ENCODE assay signal across 9 mouse cellular contexts in the genomic region with DNA sequence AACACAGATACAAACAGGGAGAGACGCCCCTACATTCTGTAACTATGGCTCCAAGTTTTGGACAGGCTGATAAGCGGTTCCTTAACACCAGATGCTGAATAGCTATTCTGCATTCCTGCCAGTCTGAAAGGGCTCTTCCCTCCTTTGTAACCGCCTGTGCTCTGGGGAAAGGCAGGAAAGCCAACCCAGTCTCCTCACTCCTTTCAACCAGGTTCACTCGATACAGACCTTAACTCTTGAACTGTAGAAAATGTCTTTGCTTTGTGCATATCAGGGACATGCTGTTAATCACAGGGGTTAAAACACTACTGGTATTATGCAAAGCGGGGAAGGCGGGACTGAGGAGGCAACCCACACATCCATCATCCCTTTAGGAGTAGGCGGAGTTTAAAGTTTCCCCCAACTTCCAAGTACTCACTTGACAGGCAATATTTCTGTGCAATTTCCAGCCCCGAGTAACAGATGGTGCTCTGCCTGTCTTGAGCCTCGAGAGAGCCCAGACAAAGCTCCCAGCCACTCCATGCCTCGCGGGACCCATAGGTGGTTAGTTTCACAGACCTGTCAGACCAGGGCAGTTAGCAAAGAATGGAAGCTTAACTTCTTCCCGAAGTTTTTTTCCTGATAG. TPM values are rescaled to one million over a fixed set of nuclear protein-coding genes. Genes with fewer than 3 reads are reported as not detected.
DNase-seq lines count a peak whose midpoint lies in the region; ATAC-seq and TF ChIP-seq lines count a peak whose summit lies in the region.
"Had no signal": no experiment of that assay in that cellular context is flagged by ENCODE, and none has a peak within 500 bp of the region (broad histone marks: within the 10 kb centered on the region; RNA-seq: fewer than 3 reads in every experiment).

No protein-coding gene starts in this region.

- no peaks in the 10 kb centered on the region for H3K79me3 ChIP-seq in C2C12 (ENCODE audit: low read depth)

- no peaks in the 10 kb centered on the region for H3K27me3 ChIP-seq in C2C12 (ENCODE audit: control insufficient read depth, insufficient read depth, insufficient read length)
- H3K27me3 ChIP-seq in intestine, embryonic 14.5 days (replicated peaks; ENCODE audit: control insufficient read depth, insufficient read depth, low read length): no peaks in the 10 kb centered on the region
- peaks cover 18% of the 10 kb centered on the region for H3K27me3 ChIP-seq in liver, embryonic 14.5 days (ENCODE audit: control insufficient read depth, insufficient read depth, low read length)
- H3K27me3 ChIP-seq in neural tube, embryonic 14.5 days (ENCODE audit: control insufficient read depth, insufficient read depth, low read length): no peaks in the 10 kb centered on the region

- H3K79me2 ChIP-seq in C2C12 (ENCODE audit: control insufficient read depth, insufficient read depth): peaks cover 4% of the 10 kb centered on the region

- H3K4me2 ChIP-seq in intestine, embryonic 14.5 days (ENCODE audit: low read length): peak overlapping the region; percentile 76
- H3K4me2 ChIP-seq in liver, embryonic 14.5 days (ENCODE audit: low read depth): 0 out of 2 replicates have a peak overlapping the region, but pooled peaks have one; percentile 53
- H3K4me2 ChIP-seq in neural tube, embryonic 14.5 days (ENCODE audit: low read depth, low read length): peak overlapping the region; percentile 86

- H3K9ac ChIP-seq in intestine, embryonic 14.5 days (ENCODE audit: low read length): peak overlapping the region; percentile 85
- no peak overlapping the region for H3K9ac ChIP-seq in liver, embryonic 14.5 days (replicated peaks)
- H3K9ac ChIP-seq in neural tube, embryonic 14.5 days (replicated peaks; ENCODE audit: low read depth, low read length): no peak overlapping the region; the same call in 1 of the 2 replicates

- no peak for ATAC-seq in intestine, embryonic 14.5 days (replicated peaks; ENCODE audit: low FRiP score, low TSS enrichment, low read depth)
- no peak for ATAC-seq in liver, embryonic 14.5 days (ENCODE audit: insufficient read depth)
- ATAC-seq in neural tube, embryonic 14.5 days (ENCODE audit: low read depth): no peak; the same call in 1 of the 2 replicates

- H3K4me3 ChIP-seq in C2C12 (ENCODE audit: insufficient read depth, poor library complexity, severe bottlenecking): peak overlapping the region; percentile 48
- H3K4me3 ChIP-seq in brown adipose tissue, adult 24 weeks (ENCODE audit: insufficient read depth, low read depth, low read length): peak overlapping the region; percentile 71
- H3K4me3 ChIP-seq in intestine, embryonic 14.5 days (ENCODE audit: low read depth, low read length): peak overlapping the region; percentile 87
- H3K4me3 ChIP-seq in liver, embryonic 14.5 days (ENCODE audit: insufficient read depth in 1 of 2, low read depth in 2 of 2, low read length in 2 of 2): peak overlapping the region in 1 of 2 experiments; percentile 48; a peak in 2 of 4 replicates
- peak overlapping the region; percentile 81 for H3K4me3 ChIP-seq in neural tube, embryonic 14.5 days (ENCODE audit: low read depth, low read length)

- TF ChIP-seq CTCF in C2C12 (IDR thresholded peaks at IDR 0.05; ENCODE audit: control insufficient read depth, insufficient read depth, insufficient read length): no peak
- TF ChIP-seq CTCF in liver, embryonic 14.5 days (IDR thresholded peaks at IDR 0.05; ENCODE audit: low read depth): no peak

- no peak for TF ChIP-seq EP300 in liver, embryonic 14.5 days (IDR thresholded peaks at IDR 0.05; ENCODE audit: low read depth)

- peaks cover 2% of the 10 kb centered on the region; the same call in 1 of the 2 replicates for H3K4me1 ChIP-seq in brown adipose tissue, adult 24 weeks (ENCODE audit: control insufficient read depth, insufficient read depth, insufficient read length, low read length)
- H3K4me1 ChIP-seq in intestine, embryonic 14.5 days (replicated peaks; ENCODE audit: control insufficient read depth, insufficient read depth, low read length): peaks cover 13% of the 10 kb centered on the region
- H3K4me1 ChIP-seq in liver, embryonic 14.5 days (replicated peaks; ENCODE audit: control insufficient read depth in 2 of 2, insufficient read depth in 2 of 2, low read length in 1 of 2): no peaks in the 10 kb centered on the region
- peaks cover 11% of the 10 kb centered on the region for H3K4me1 ChIP-seq in neural tube, embryonic 14.5 days (ENCODE audit: control insufficient read depth, insufficient read depth, low read length)

- H3K9me3 ChIP-seq in intestine, embryonic 14.5 days (ENCODE audit: control insufficient read depth, low read length): no peaks in the 10 kb centered on the region
- no peaks in the 10 kb centered on the region for H3K9me3 ChIP-seq in liver, embryonic 14.5 days (ENCODE audit: control insufficient read depth, low read length)
- H3K9me3 ChIP-seq in neural tube, embryonic 14.5 days (ENCODE audit: control insufficient read depth, low read length): no peaks in the 10 kb centered on the region

- peak; percentile 8 for DNase-seq in gastrocnemius, postnatal 25 days
- peak; percentile 82 for DNase-seq in intestine, embryonic 14.5 days (ENCODE audit: low spot score)
- DNase-seq in liver, embryonic 14.5 days (ENCODE audit: low read depth in 3 of 3, low spot score in 3 of 3): no peak
- no peak for DNase-seq in cerebellum, adult 18-20 months
- DNase-seq in T-cell, adult 2 months (ENCODE audit: low spot score): no peak

- H3ac ChIP-seq in C2C12 (ENCODE audit: control insufficient read depth, insufficient read length, low read depth): no peak overlapping the region

- 3% methylated on average over 12 of the region's 12 CpGs for WGBS in intestine, embryonic 14.5 days
- 10% methylated on average over 12 of the region's 12 CpGs for WGBS in liver, embryonic 14.5 days (ENCODE audit: insufficient replicate concordance)
- 1% methylated on average over 12 of the region's 12 CpGs for WGBS in neural tube, embryonic 14.5 days

- H3K36me3 ChIP-seq in C2C12 (ENCODE audit: control insufficient read depth, insufficient read depth): no peaks in the 10 kb centered on the region
- H3K36me3 ChIP-seq in intestine, embryonic 14.5 days (ENCODE audit: control insufficient read depth, insufficient read depth, low read length): no peaks in the 10 kb centered on the region
- H3K36me3 ChIP-seq in liver, embryonic 14.5 days (replicated peaks; ENCODE audit: control insufficient read depth, insufficient read depth, low read depth): no peaks in the 10 kb centered on the region
- H3K36me3 ChIP-seq in neural tube, embryonic 14.5 days (ENCODE audit: control insufficient read depth, insufficient read depth, low read length): no peaks in the 10 kb centered on the region
- H3K36me3 ChIP-seq: G1E had no signal

- H3K27ac ChIP-seq in brown adipose tissue, adult 24 weeks (replicated peaks; ENCODE audit: low read depth, low read length): peak overlapping the region; percentile 76
- peak overlapping the region; percentile 93 for H3K27ac ChIP-seq in intestine, embryonic 14.5 days (ENCODE audit: low read depth)
- no peak overlapping the region for H3K27ac ChIP-seq in liver, embryonic 14.5 days
- peak overlapping the region; percentile 87; the same call in 1 of the 2 replicates for H3K27ac ChIP-seq in neural tube, embryonic 14.5 days (ENCODE audit: low read depth, low read length)

TF ChIP-seq in C2C12, 6 proteins besides CTCF, POLR2A, EP300 and RAD21:
- TF ChIP-seq FOSL1 (IDR thresholded peaks at IDR 0.05; ENCODE audit: insufficient read depth, low read length, poor library complexity, severe bottlenecking) (no peak), MYOD1 (IDR thresholded peaks at IDR 0.05; ENCODE audit: control insufficient read depth, insufficient read length, low read depth) (no peak), MAX (IDR thresholded peaks at IDR 0.05) (no peak)
TF ChIP-seq in C2C12: peak in this region for 0.

RNA-seq across cellular contexts. Expression of a gene that starts 1.2 kb away (rescaled TPM):
- 4.2 TPM for polyA plus RNA-seq in C2C12 (2012; fragmentation: generic; extraction: Trizol)
- polyA plus RNA-seq in brown adipose tissue, adult 24 weeks (2012; ENCODE audit: insufficient read depth, insufficient read length, missing spikeins): 0.63 and 1.2 TPM in 2 replicates
- total RNA-seq in gastrocnemius, postnatal 25 days (2021): 1 to 10 TPM; 1.7 to 2.0 TPM
- polyA plus RNA-seq in intestine, embryonic 14.5 days (2014; fragmentation: Nextera tagmentation; extraction: Ambion mirVana): 21.2 and 24.6 TPM in 2 replicates
- 0.50 and 0.57 TPM in 2 replicates for polyA plus RNA-seq in liver, embryonic 14.5 days (2012; rRNA removed)
- polyA plus RNA-seq in liver, embryonic 14.5 days (2014; fragmentation: Nextera tagmentation; extraction: Ambion mirVana): 0.56 and 0.68 TPM in 2 replicates
- 14.4 and 15.9 TPM in 2 replicates for polyA plus RNA-seq in neural tube, embryonic 14.5 days (2014; fragmentation: Nextera tagmentation; extraction: Ambion mirVana)
- polyA plus RNA-seq: G1E had no signal

Comparison
In these comparisons a context has a peak if more than half of its experiments do, and no peak if none do; other contexts are left out.
1. DNase-seq: peak in gastrocnemius, postnatal 25 days (single experiment) and intestine, embryonic 14.5 days (single experiment); none in liver, embryonic 14.5 days (0 of 3), cerebellum, adult 18-20 months (0 of 2) and T-cell, adult 2 months (single experiment).
2. Peak in every context shown above with its lines, with median percentiles within 50 percentile points of each other: H3K4me2 ChIP-seq.